Mouse (Mus musculus): ENCODE results near the gene Cdk14. TPM values are rescaled to one million over a fixed set of nuclear protein-coding genes. Genes with fewer than 3 reads are reported as not detected.

Cdk14 gene
- total RNA-seq, 2 experiments from 2014 or later = 171 to 187 TPM

Small RNA genes lying within 50 kb of the gene (microRNA-seq; reads per million reads assigned to microRNA genes)
- gene Gm25037 (0 reads per million in 2 experiments), gene Gm44483 (0 reads per million in 2 experiments)

Other genes with a start within 250 kb of the Cdk14 start
- 1 to 10 TPM in 1 of 2 experiments, not detected in 1; 1.6 TPM for gene 1700015F17Rik, start 58.8 kb upstream of the Cdk14 start, total RNA-seq (2021)
- gene Cldn12, start 94.6 kb upstream of the Cdk14 start, total RNA-seq (2021) = 10 to 100 TPM; 44.3 to 47.1 TPM
- 1 to 10 TPM; 8.6 to 8.7 TPM for gene Gtpbp10, start 139.2 kb upstream of the Cdk14 start, total RNA-seq (2021)
- under 1 TPM in 1 of 2 experiments, not detected in 1; 0.37 TPM for gene Gm8773, start 153.5 kb upstream of the Cdk14 start, total RNA-seq (2021)
- gene Cfap69, start 243.9 kb upstream of the Cdk14 start, total RNA-seq (2021) = 10 to 100 TPM; 16.7 to 18.6 TPM